Mouse (Mus musculus): ENCODE results near the gene Meis1.

Gene Meis1

DNA sequence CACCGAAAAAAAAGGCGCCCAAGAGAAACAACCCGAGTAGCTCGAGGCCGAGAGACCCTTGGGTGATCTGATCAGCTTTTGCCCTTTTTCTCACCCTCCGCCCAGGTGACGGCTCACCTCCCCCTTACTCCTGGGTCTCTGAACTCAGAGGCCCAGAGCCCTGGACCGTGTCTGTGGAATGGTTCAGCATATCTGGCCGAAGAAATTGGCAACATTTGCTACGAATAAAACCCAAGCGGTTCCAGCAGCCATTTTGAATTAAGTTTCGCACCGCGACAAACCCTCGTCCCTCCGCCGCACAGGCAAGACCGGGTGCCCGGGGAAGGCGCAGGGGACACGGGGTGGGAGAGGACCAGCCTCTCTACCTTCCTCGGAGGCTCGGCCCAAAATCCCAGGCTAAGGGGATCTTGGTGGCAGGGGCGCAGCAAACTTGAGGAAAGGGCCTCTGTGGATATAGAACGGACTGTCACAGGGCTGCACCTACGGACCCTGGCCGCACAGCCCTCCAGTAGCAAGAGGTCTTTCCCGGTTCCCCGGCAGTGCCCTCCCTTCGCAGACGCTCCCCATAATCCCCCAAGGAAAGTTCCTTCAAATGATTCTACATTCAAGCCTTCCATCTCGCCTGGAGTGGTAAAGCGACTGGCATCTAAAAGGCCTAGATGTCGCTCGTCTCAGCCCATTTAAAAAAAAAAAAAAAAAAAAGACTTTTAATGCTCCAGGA is 4.2 kb downstream of the Meis1 start:
- CTCF ChIA-PET: interaction anchor here (0.6 kb wide), 1 partner anchor 17 kb away, joined by 3 read pairs; no protein-coding TSS in a partner anchor

GRCm38 (mm10) chr11:19014113-19014440 is 4.7 kb downstream of the Meis1 start:
- CTCF ChIA-PET: no interaction called here

- CTCF ChIA-PET: no interaction called here
Measured at GRCm38 (mm10) chr11:19013141-19014112, 5.4 kb downstream of the Meis1 start.

GRCm38 (mm10) chr11:19012463-19013115 is 6.2 kb downstream of the Meis1 start:
- CTCF ChIA-PET: no interaction called here

DNA sequence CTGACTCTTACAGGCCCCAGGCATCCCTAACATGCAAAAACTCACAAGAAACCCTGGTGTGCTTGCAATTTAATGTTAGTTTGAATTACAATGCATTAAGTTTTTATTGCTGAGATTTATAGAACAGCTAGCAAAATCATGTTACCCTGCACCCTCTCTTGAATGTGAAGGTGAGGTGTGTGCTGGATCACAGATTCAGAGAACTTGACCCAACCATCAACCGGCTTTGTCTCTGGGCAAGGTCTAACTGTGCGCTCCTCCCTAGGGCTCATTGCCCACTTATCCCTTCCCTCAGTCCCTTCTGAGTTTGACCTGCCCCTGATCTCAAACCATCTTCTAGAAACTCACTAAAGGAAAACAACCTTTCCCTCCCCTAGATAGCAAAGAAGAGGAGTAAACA is 6.8 kb downstream of the Meis1 start:
- CTCF ChIA-PET: no interaction called here

GRCm38 (mm10) chr11:19011108-19011805 is 7.5 kb downstream of the Meis1 start:
- CTCF ChIA-PET: no interaction called here

- CTCF ChIA-PET: no interaction called here
Measured at GRCm38 (mm10) chr11:19010396-19010811, 8.4 kb downstream of the Meis1 start.

DNA sequence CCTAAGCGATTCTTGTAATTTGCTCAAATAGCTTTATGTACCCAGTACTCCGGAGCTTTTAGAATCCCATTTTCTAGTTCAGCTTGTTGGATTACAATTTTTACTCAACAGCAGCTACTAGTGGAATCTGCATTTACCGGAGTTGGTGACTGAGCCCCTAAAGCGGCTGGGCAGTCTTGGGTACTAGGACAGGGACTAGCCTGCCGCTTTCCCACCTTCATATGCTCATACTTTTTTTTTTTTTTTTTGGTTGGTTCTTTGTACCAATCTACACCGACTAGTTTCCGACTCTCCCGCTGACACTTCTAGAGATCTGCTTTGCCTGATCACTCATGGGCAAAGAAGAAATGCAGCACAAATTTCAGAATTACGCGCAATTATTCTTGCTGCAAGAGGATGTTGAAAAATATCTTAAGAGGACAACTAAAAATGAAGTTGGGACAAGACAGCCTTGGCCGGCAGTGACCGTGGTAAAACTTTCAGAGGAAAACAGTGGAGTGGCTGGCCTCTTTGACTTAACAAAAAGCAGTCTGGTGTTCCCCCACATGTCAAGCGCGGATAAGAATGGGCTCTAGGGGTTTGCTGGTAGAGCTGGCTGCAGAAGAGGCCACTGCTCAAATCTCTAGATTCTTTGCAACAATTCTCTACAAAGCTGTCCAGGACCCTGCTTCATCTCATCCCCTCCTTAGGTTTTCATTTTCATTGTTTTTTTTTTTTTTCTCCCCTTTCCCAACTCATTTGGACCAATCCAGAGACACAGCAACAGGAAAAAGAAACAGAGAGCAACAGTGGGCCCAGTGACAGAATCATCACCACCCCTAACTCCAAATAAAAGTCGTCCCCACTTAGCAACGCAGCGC is 9.0 kb downstream of the Meis1 start:
- CTCF ChIA-PET: no interaction called here

- CTCF ChIA-PET: no interaction called here
Measured at GRCm38 (mm10) chr11:19008610-19009384, 10.0 kb downstream of the Meis1 start.

GRCm38 (mm10) chr11:19007541-19008424 is 11.0 kb downstream of the Meis1 start:
- CTCF ChIA-PET: no interaction called here

- CTCF ChIA-PET: no interaction called here
Measured at GRCm38 (mm10) chr11:19007068-19007467, 11.7 kb downstream of the Meis1 start.

DNA sequence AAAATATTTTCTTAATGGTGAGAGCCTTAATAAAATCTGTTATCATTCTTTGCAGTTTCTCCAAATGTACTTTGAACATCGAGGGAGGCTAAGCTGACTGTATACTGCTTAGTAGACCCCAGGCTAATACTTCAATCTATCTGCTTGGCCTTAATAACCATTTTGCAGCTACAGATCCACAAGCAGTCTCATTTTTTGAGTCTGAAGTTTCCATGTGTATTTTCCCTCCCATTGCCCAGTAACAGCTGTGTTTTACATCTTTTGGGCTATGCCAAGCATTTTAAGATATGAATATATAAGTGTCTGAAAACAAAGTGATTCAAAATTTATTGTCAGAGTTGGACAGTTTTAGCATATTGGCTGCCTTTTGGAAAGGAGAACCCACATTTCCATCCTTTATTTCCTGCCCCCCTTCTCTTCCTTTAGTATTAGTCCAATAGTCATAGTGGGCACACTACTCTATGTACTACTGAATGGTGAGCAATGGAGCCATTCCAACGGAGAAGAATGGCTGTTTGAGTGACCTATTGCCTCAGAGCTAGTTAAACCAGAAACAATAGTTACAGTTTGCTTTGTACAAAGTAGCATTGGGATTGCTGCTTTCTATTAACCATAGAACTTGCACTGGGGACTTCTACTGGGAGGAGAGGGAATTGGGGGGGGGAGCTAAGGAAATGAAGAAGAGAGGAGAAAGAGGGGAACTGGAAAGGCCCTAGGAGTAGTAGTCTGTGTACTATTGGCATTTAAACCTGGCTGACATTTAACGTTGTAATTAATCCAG is 12.7 kb downstream of the Meis1 start:
- CTCF ChIA-PET: no interaction called here

- CTCF ChIA-PET: no interaction called here
Measured at GRCm38 (mm10) chr11:19005007-19005912, 13.5 kb downstream of the Meis1 start.

DNA sequence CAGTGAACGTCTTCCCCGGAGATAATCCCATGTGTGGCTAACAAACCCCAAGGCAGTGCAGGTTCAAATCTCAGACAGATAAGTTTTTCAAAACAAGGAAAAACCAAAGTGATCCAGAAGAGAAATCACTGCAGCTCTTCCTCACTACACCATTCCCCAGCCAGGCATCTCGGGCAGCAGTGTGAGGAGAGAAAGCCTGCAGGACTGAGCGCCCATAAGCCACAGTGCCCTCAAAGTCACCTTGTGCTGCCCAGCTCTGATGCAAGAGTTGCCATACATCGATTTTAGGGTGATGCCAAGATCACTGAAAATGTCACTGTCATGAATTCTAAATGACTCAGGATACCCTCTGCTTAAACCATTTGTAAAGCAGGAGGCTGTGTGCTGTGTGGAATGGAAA is 15.7 kb downstream of the Meis1 start:
- CTCF ChIA-PET: no interaction called here

- CTCF ChIA-PET: no interaction called here
Measured at GRCm38 (mm10) chr11:18996767-18997166, 22.0 kb downstream of the Meis1 start.

DNA sequence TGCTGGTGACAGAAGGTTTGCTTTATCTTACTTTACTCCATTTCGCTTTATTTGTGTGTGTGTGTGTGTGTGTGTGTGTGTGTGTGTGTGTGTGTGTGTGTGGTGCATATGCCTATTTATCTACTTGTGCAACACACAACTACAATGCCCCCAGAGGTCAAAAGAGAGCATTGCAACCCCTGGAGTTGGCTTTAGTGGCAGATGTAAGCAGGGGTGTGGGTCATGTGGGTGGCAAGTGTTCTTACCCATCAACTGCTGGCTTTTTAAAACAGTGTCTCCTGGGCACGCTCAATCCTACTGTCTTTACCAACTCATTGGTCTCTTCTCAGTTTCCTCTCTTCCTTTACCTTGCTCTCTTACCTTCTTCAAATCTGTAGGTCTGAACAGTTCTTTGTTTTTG is 22.5 kb downstream of the Meis1 start:
- CTCF ChIA-PET: no interaction called here

- CTCF ChIA-PET: no interaction called here
Measured at GRCm38 (mm10) chr11:18992796-18993195, 26.0 kb downstream of the Meis1 start.
